Mouse (Mus musculus) stomach, postnatal 0 days (tissue): ENCODE measurements around the gene Clec2e. TPM values are rescaled to one million over a fixed set of nuclear protein-coding genes. Genes with fewer than 3 reads are reported as not detected.
A peak's percentile ranks its signal among the peaks of the same experiment; 100 is the strongest.

Experiments used
- ATAC-seq: fragments of 200-750 bp; cut with Nextera tagmentation; 2 replicates; pipeline ENCODE4 v1.8.0; 2017; ENCODE audit not compliant: low FRiP score, low TSS enrichment
- DNase-seq: peaks from one replicate; pipeline ENCODE4 v3.0.0-alpha.2; 2016; ENCODE audit warnings: low spot score
- H3K27ac ChIP-seq: fragments of 300-500 bp; sonication (generic); replicated peaks from 2 replicates; pipeline ENCODE4 v1.5.1; 2014; ENCODE audit warnings: mild to moderate bottlenecking, control low read depth
- H3K27me3 ChIP-seq: fragments of 300-500 bp; sonication (generic); 2 replicates; pipeline ENCODE4 v1.6.1; 2014; ENCODE audit warnings: low read length; ENCODE audit not compliant: control insufficient read depth, insufficient read depth
- H3K36me3 ChIP-seq: fragments of 300-500 bp; sonication (generic); 2 replicates; pipeline ENCODE4 v1.6.1; 2014; ENCODE audit warnings: low read length, mixed read lengths; ENCODE audit not compliant: control insufficient read depth, insufficient read depth
- H3K4me1 ChIP-seq: fragments of 300-500 bp; sonication (generic); replicated peaks from 2 replicates; pipeline ENCODE4 v1.6.1; 2014; ENCODE audit warnings: antibody characterized with exemption; ENCODE audit not compliant: control insufficient read depth, insufficient read depth
- H3K4me2 ChIP-seq: fragments of 300-500 bp; sonication (generic); replicated peaks from 2 replicates; pipeline ENCODE4 v1.6.1; 2014; ENCODE audit warnings: low read depth, mild to moderate bottlenecking, control low read depth, moderate library complexity
- H3K4me3 ChIP-seq: fragments of 300-500 bp; sonication (generic); 2 replicates; pipeline ENCODE4 v1.5.1; 2014; ENCODE audit warnings: low read depth, low read length, control low read depth
- H3K9ac ChIP-seq: fragments of 300-500 bp; sonication (generic); 2 replicates; pipeline ENCODE4 v1.6.1; 2014; ENCODE audit warnings: mild to moderate bottlenecking, low read length, control low read depth, mixed read lengths
- H3K9me3 ChIP-seq: fragments of 300-500 bp; sonication (generic); 2 replicates; pipeline ENCODE4 v1.6.1; 2016; ENCODE audit warnings: low read length; ENCODE audit not compliant: control insufficient read depth
- CTCF ChIP-seq: IDR thresholded peaks from 2 replicates; pipeline ENCODE4 v1.5.1; 2016; ENCODE audit warnings: antibody characterized with exemption, low read depth, mild to moderate bottlenecking, moderate library complexity
- EP300 ChIP-seq: optimal IDR thresholded peaks from 2 replicates; pipeline ENCODE3; 2016; ENCODE audit warnings: antibody characterized with exemption
- WGBS: fragments of 180-500 bp; shearing (Covaris S2); extraction: QIAGEN DNeasy Blood & Tissue Kit; methylation state at CpG from one replicate; pipeline ENCODE4 v1.1.7; 2014; 5-methylcytosine and 5-hydroxymethylcytosine counted together
- polyA plus RNA-seq: library from polyadenylated mRNA; unstranded; fragments of >200 nt; fragmentation: Nextera tagmentation; extraction: Ambion mirVana; gene quantifications from 2 replicates; pipeline ENCODE4 v1.2.1, GENCODE M21; 2015

Clec2e gene
- polyA plus RNA-seq, 1 experiment from 2014 or later, result 0.07 TPM

- TF ChIP-seq CTCF (no peak), EP300 (no peak)
- DNase-seq (no peak), ATAC-seq (peak; percentile 45; the same call in 1 of the 2 replicates)
- Histone ChIP-seq H3K36me3 (no peaks in the 10 kb centered on the region), H3K9ac (no peak overlapping the region), H3K4me2 (no peak overlapping the region), H3K4me3 (no peak overlapping the region), H3K27me3 (no peaks in the 10 kb centered on the region), H3K27ac (no peak overlapping the region), H3K4me1 (no peaks in the 10 kb centered on the region), H3K9me3 (no peaks in the 10 kb centered on the region)
- 10% methylated on average over 1 of the region's 1 CpGs for WGBS
Observed at GRCm38 (mm10) chr6:129113769-129114168, 13.1 kb upstream of the Clec2e start.

- no peak for DNase-seq
- 0 out of 2 replicates have a peak overlapping the region, but pooled peaks have one; percentile 8 for H3K27ac ChIP-seq
- H3K4me2 ChIP-seq, result no peak overlapping the region
- H3K36me3 ChIP-seq, result no peaks in the 10 kb centered on the region
- H3K27me3 ChIP-seq, result no peaks in the 10 kb centered on the region
- WGBS, result 100% methylated on average over 1 of the region's 1 CpGs
- H3K4me3 ChIP-seq, result no peak overlapping the region
- H3K9me3 ChIP-seq, result no peaks in the 10 kb centered on the region
- TF ChIP-seq CTCF (no peak), EP300 (no peak)
- no peak overlapping the region for H3K9ac ChIP-seq
- H3K4me1 ChIP-seq, result no peaks in the 10 kb centered on the region
- ATAC-seq, result no peak
Observed at GRCm38 (mm10) chr6:129113030-129113673, 12.4 kb upstream of the Clec2e start.

GRCm38 (mm10) chr6:129112526-129112925 lies 11.8 kb upstream of the Clec2e start:
- TF ChIP-seq EP300 (no peak), CTCF (no peak)
- no peak overlapping the region for H3K9ac ChIP-seq
- no peak overlapping the region for H3K4me3 ChIP-seq
- no peaks in the 10 kb centered on the region for H3K27me3 ChIP-seq
- 50% methylated on average over 1 of the region's 1 CpGs for WGBS
- DNase-seq (no peak), ATAC-seq (no peak)
- H3K36me3 ChIP-seq, result no peaks in the 10 kb centered on the region
- H3K27ac ChIP-seq, result 0 out of 2 replicates have a peak overlapping the region, but pooled peaks have one; percentile 8
- H3K4me2 ChIP-seq, result no peak overlapping the region
- no peaks in the 10 kb centered on the region for H3K9me3 ChIP-seq
- H3K4me1 ChIP-seq, result no peaks in the 10 kb centered on the region

GRCm38 (mm10) chr6:129107916-129108315 lies 7.2 kb upstream of the Clec2e start:
- TF ChIP-seq CTCF (no peak), EP300 (no peak)
- no peak overlapping the region for H3K27ac ChIP-seq

GRCm38 (mm10) chr6:129102858-129103555 lies 2.3 kb upstream of the Clec2e start:
- Histone ChIP-seq H3K36me3 (no peaks in the 10 kb centered on the region), H3K9me3 (no peaks in the 10 kb centered on the region), H3K9ac (no peak overlapping the region), H3K4me1 (no peaks in the 10 kb centered on the region), H3K27ac (no peak overlapping the region), H3K27me3 (no peaks in the 10 kb centered on the region), H3K4me2 (no peak overlapping the region), H3K4me3 (no peak overlapping the region)
- DNase-seq, result no peak
- WGBS, result 78% methylated on average over 4 of the region's 4 CpGs
- ATAC-seq, result no peak
- TF ChIP-seq CTCF (no peak), EP300 (no peak)

More at GRCm38 (mm10) chr6:129107916-129108315, 7.2 kb upstream of the Clec2e start:
- no peak for DNase-seq
- Histone ChIP-seq H3K36me3 (no peaks in the 10 kb centered on the region), H3K9ac (no peak overlapping the region), H3K4me2 (no peak overlapping the region), H3K4me1 (no peaks in the 10 kb centered on the region), H3K9me3 (no peaks in the 10 kb centered on the region), H3K27me3 (no peaks in the 10 kb centered on the region), H3K4me3 (no peak overlapping the region)
- no peak for ATAC-seq

GRCm38 (mm10) chr6:129101604-129102003 lies 891 bp upstream of the Clec2e start:
- no peaks in the 10 kb centered on the region for H3K27me3 ChIP-seq
- no peaks in the 10 kb centered on the region for H3K4me1 ChIP-seq
- H3K4me3 ChIP-seq, result no peak overlapping the region
- no peak overlapping the region for H3K4me2 ChIP-seq
- no peak for TF ChIP-seq EP300
- TF ChIP-seq CTCF, result no peak
- ATAC-seq, result peak; percentile 73; the same call in 1 of the 2 replicates
- H3K27ac ChIP-seq, result no peak overlapping the region
- no peaks in the 10 kb centered on the region for H3K9me3 ChIP-seq
- no peak for DNase-seq
- 77% methylated on average over 1 of the region's 1 CpGs for WGBS
- no peak overlapping the region for H3K9ac ChIP-seq
- no peaks in the 10 kb centered on the region for H3K36me3 ChIP-seq
